Mouse (Mus musculus): ENCODE results near the gene Icam5. TPM values are rescaled to one million over a fixed set of nuclear protein-coding genes. Genes with fewer than 3 reads are reported as not detected.

Icam5 gene
- total RNA-seq, 1 experiment: 1.4 TPM

- Histone ChIP-seq H3K9ac (ENCODE audit: insufficient read depth, low read depth, low read length, poor library complexity, severe bottlenecking) (no peak overlapping the region), H3K27ac (ENCODE audit: insufficient read depth, low read depth, low read length, poor library complexity, severe bottlenecking) (no peak overlapping the region), H3K4me1 (ENCODE audit: control insufficient read depth in 2 of 2, insufficient read depth in 2 of 2, low read length in 2 of 2, poor library complexity in 1 of 2) (peaks cover 8 to 12% of the 10 kb centered on the region in 2 experiments; a peak in 3 of 4 replicates), H3K4me3 (ENCODE audit: insufficient read depth in 1 of 2, low read depth in 1 of 2, low read length in 2 of 2, poor library complexity in 1 of 2, severe bottlenecking in 1 of 2) (no peak overlapping the region), H3K36me3 (ENCODE audit: control insufficient read depth, insufficient read depth, low read length, poor library complexity, severe bottlenecking) (peaks cover 16% of the 10 kb centered on the region), H3K9me3 (ENCODE audit: control insufficient read depth, insufficient read depth, low read depth, low read length) (no peaks in the 10 kb centered on the region)
- in situ Hi-C loops (cut with MboI; ENCODE audit: low sequenced_read_pairs in 2 of 2, unreplicated experiment in 2 of 2): no loop called here
- TF ChIP-seq ZNF384 (IDR thresholded peaks at IDR 0.05; ENCODE audit: low read depth, low read length) (no peak), ZC3H11A (IDR thresholded peaks at IDR 0.05; ENCODE audit: borderline replicate concordance, low read depth, low read length) (no peak), CHD2 (IDR thresholded peaks at IDR 0.05; ENCODE audit: low read depth, low read length) (no peak), MAFK (IDR thresholded peaks at IDR 0.05; ENCODE audit: insufficient read depth, low read depth, low read length) (no peak), HCFC1 (IDR thresholded peaks at IDR 0.05; ENCODE audit: borderline replicate concordance, insufficient read depth, low read length) (no peak)
- no peak for DNase-seq (ENCODE audit: low read depth, low spot score)
Observed at GRCm38 (mm10) chr9:21012368-21012767, 19.5 kb upstream of the Icam5 start.

- H3K4me3 ChIP-seq (ENCODE audit: insufficient read depth in 1 of 2, low read depth in 1 of 2, low read length in 2 of 2, poor library complexity in 1 of 2, severe bottlenecking in 1 of 2): peak overlapping the region; percentile 87 to 92
- H3K4me1 ChIP-seq (ENCODE audit: control insufficient read depth in 2 of 2, insufficient read depth in 2 of 2, low read length in 2 of 2, poor library complexity in 1 of 2): peaks cover 8 to 17% of the 10 kb centered on the region in 2 experiments; a peak in 3 of 4 replicates
- in situ Hi-C loops (cut with MboI; ENCODE audit: low sequenced_read_pairs in 2 of 2, unreplicated experiment in 2 of 2): no loop called here
- TF ChIP-seq CHD2 (IDR thresholded peaks at IDR 0.05; ENCODE audit: low read depth, low read length): no peak
- TF ChIP-seq ZC3H11A (IDR thresholded peaks at IDR 0.05; ENCODE audit: borderline replicate concordance, low read depth, low read length): no peak
- TF ChIP-seq MAFK (IDR thresholded peaks at IDR 0.05; ENCODE audit: insufficient read depth, low read depth, low read length): no peak
- TF ChIP-seq ZNF384 (IDR thresholded peaks at IDR 0.05; ENCODE audit: low read depth, low read length): no peak
- TF ChIP-seq HCFC1 (IDR thresholded peaks at IDR 0.05; ENCODE audit: borderline replicate concordance, insufficient read depth, low read length): no peak
- peak overlapping the region; percentile 85 for H3K27ac ChIP-seq (ENCODE audit: insufficient read depth, low read depth, low read length, poor library complexity, severe bottlenecking)
- no peak for DNase-seq (ENCODE audit: low read depth, low spot score)
- H3K9ac ChIP-seq (ENCODE audit: insufficient read depth, low read depth, low read length, poor library complexity, severe bottlenecking): peak overlapping the region; percentile 85
- no peaks in the 10 kb centered on the region for H3K9me3 ChIP-seq (ENCODE audit: control insufficient read depth, insufficient read depth, low read depth, low read length)
- peaks cover 13% of the 10 kb centered on the region for H3K36me3 ChIP-seq (ENCODE audit: control insufficient read depth, insufficient read depth, low read length, poor library complexity, severe bottlenecking)
Observed at GRCm38 (mm10) chr9:21014691-21015570, 16.9 kb upstream of the Icam5 start.

GRCm38 (mm10) chr9:21015571-21016130, 16.2 kb upstream of the Icam5 start, which contains the start of gene Icam1:
Gene Icam1, plus strand, starts transcription at chr9:21015985.
- Histone ChIP-seq H3K4me1 (ENCODE audit: control insufficient read depth in 2 of 2, insufficient read depth in 2 of 2, low read length in 2 of 2, poor library complexity in 1 of 2) (peaks cover 8 to 17% of the 10 kb centered on the region in 2 experiments; a peak in 3 of 4 replicates), H3K9me3 (ENCODE audit: control insufficient read depth, insufficient read depth, low read depth, low read length) (no peaks in the 10 kb centered on the region), H3K27ac (ENCODE audit: insufficient read depth, low read depth, low read length, poor library complexity, severe bottlenecking) (peak within 1 kb of the TSS; percentile 85), H3K9ac (ENCODE audit: insufficient read depth, low read depth, low read length, poor library complexity, severe bottlenecking) (peak within 1 kb of the TSS; percentile 85), H3K4me3 (ENCODE audit: insufficient read depth in 1 of 2, low read depth in 1 of 2, low read length in 2 of 2, poor library complexity in 1 of 2, severe bottlenecking in 1 of 2) (peak within 1 kb of the TSS; percentile 87 to 92), H3K36me3 (ENCODE audit: control insufficient read depth, insufficient read depth, low read length, poor library complexity, severe bottlenecking) (peaks cover 18% of the 10 kb centered on the region)
- DNase-seq (ENCODE audit: low read depth, low spot score): no peak
- in situ Hi-C loops (cut with MboI; ENCODE audit: low sequenced_read_pairs in 2 of 2, unreplicated experiment in 2 of 2): no loop called here
- no peak for TF ChIP-seq ZC3H11A (IDR thresholded peaks at IDR 0.05; ENCODE audit: borderline replicate concordance, low read depth, low read length)
- peak; percentile 65; the same call in 1 of the 2 replicates for TF ChIP-seq HCFC1 (IDR thresholded peaks at IDR 0.05; ENCODE audit: borderline replicate concordance, insufficient read depth, low read length)
- no peak for TF ChIP-seq CHD2 (IDR thresholded peaks at IDR 0.05; ENCODE audit: low read depth, low read length)

DNA sequence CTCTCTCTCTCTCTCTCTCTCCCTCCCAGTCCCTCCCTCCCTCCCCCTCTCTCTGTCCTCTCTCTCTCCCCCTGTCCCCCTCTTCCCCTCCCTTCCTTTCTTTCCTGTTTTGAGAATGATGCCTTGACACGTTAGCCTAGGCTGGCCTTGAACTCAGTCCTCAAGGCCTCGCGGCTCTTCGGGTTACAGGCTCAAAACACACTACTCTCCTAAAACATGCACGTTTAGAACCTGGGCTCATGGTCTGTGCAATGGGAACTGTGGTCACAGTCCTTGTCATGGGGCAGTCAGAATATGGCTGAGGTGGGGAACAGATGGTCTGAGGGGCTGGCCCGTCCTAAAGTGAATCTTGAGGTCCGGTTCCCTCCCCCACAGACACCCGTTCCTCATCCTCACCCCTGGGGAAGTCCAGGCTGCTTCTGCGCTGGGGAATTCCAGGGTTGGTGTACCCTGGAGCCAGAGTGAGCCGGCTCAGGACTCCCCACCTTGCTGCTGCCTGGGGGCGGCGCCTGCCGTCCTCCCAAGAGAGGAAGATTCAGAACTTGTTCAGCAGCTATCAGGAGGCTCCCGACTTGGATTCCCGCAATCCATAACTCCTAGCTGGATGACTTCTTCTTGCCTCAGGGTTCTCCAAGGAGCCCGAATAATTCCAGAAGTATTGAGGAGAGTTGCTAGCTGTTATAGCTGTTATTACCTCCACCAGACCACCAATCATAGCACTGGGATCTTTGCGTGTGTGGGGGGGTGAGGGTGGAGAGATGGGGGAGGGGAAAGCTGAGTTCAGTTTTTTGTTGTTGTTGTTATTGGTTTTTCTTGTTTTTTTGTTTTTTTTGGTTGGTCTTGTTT, 15.3 kb upstream of the Icam5 start:
- Histone ChIP-seq H3K9me3 (ENCODE audit: control insufficient read depth, insufficient read depth, low read depth, low read length) (no peaks in the 10 kb centered on the region), H3K36me3 (ENCODE audit: control insufficient read depth, insufficient read depth, low read length, poor library complexity, severe bottlenecking) (peaks cover 25% of the 10 kb centered on the region), H3K4me3 (ENCODE audit: insufficient read depth in 1 of 2, low read depth in 1 of 2, low read length in 2 of 2, poor library complexity in 1 of 2, severe bottlenecking in 1 of 2) (peak overlapping the region; percentile 87 to 92), H3K27ac (ENCODE audit: insufficient read depth, low read depth, low read length, poor library complexity, severe bottlenecking) (peak overlapping the region; percentile 63; the same call in 1 of the 2 replicates), H3K9ac (ENCODE audit: insufficient read depth, low read depth, low read length, poor library complexity, severe bottlenecking) (peak overlapping the region; percentile 85), H3K4me1 (ENCODE audit: control insufficient read depth in 2 of 2, insufficient read depth in 2 of 2, low read length in 2 of 2, poor library complexity in 1 of 2) (peaks cover 8 to 16% of the 10 kb centered on the region in 2 experiments; a peak in 3 of 4 replicates)
- no peak for TF ChIP-seq ZC3H11A (IDR thresholded peaks at IDR 0.05; ENCODE audit: borderline replicate concordance, low read depth, low read length)
- no peak for TF ChIP-seq CHD2 (IDR thresholded peaks at IDR 0.05; ENCODE audit: low read depth, low read length)
- TF ChIP-seq ZNF384 (IDR thresholded peaks at IDR 0.05; ENCODE audit: low read depth, low read length): no peak
- TF ChIP-seq MAFK (IDR thresholded peaks at IDR 0.05; ENCODE audit: insufficient read depth, low read depth, low read length): no peak
- no peak for TF ChIP-seq HCFC1 (IDR thresholded peaks at IDR 0.05; ENCODE audit: borderline replicate concordance, insufficient read depth, low read length)
- in situ Hi-C loops (cut with MboI; ENCODE audit: low sequenced_read_pairs in 2 of 2, unreplicated experiment in 2 of 2): no loop called here
- no peak for DNase-seq (ENCODE audit: low read depth, low spot score)
